Mouse (Mus musculus): ENCODE results near the gene Vmn1r86.
"Not testable (repeated sequence)": the region's sequence is repeated elsewhere in the genome, so short reads cannot be mapped to it uniquely, and the experiment has no call there.

The Vmn1r86 gene

DNA sequence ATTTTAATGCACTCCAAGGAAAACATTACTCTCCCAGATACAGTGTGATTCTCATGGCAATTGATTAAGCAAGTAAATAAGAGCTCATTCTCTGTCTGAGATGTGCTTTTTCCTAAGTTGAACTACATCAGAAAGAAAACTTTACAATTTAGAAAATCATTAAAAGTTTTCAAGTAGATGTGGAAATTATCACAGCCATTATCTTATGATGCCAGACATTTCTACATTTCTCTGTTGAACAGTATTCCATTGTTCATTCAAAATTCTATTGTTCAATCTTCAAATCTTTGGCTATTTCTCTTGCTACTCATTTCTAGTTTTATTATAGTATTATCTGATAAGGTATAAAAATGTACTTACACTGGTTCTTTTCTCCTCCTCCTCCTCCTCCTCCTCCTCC lies at the start of gene Vmn1r86:
Gene Vmn1r86 (minus strand): TSS at position 101 of the 400 bp plus-strand sequence.
- DNase-seq = no peak

DNA sequence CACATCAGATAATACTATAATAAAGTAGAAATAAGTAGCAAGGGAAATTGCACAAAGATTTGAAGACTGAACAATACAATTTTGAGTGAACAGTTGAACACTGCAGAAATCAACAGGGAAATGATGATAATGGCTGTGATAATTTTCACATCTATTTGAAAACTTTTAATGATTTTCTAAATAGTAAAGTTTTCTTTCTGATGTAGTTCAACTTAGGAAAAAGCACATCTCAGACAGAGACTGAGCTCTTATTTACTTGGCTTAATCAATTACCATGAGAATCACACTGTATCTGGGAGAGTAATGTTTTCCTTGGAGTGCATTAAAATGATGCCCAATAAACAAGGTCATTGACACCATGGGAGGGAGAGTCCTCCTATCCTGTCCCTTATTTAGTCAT lies 39.6 kb upstream of the Vmn1r86 start, which contains the start of gene Vmn1r88:
Gene Vmn1r88 (plus strand): TSS at position 301 of the 400 bp plus-strand sequence.
- DNase-seq = no peak

DNA sequence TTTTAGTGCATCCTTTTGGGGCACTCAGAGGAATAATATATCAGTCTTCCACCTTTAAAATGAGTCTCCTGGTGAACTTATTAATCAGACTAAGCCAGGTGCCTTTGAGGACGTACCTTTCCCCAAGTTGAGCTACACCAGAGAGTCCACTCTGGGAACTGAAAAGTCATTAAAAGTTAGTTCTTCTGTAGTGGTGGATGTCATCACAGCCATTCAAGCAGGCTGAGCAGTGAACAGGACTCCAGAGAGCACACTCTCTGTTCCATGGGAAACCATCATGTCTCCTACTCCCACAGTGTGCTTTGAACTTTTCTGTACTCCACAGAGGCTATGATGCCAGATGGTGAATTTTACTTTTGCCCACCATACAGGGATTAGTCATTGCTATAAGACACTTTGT lies 20.3 kb upstream of the Vmn1r86 start, which contains the start of gene Vmn1r87:
Gene Vmn1r87 (minus strand): TSS at position 101 of the 400 bp plus-strand sequence.
- no peak for DNase-seq

DNA sequence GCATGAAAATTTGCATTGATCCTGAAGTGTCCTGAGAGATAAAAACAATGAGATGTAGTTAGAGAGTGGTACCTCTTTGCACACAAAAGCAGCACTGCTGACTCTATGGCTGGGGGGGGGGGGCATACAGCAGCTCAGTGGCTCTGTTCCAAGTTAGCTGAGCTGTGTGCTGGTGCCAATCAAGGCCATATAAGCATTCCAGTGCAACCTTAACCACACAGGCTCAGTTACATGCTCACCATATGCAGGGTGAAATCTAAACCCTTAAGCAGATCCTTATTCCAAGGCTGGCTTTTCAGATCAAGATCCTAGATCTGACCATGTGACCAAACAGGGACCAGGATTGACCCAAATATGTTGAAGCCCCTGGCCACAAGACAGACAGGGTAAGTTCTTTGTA lies 17.6 kb upstream of the Vmn1r86 start:
- DNase-seq = no peak

DNA sequence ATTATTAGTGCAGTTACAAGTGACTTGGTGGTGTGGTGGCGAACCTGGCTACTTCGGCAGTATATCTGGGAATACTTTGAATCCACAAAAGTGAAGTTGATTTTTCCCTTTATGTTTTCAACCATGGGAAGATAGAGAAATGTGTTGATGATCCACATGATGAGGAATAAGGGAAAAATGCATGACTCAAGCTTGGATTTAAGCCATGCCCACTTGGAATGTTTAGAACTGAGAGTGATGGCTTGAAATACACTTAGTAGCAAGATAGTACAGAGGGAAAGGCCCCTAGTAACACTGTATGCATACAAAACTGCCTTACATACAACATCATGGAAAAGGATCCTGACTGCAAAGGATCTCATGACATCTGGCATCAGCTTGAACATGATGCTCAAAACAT lies 12.1 kb upstream of the Vmn1r86 start:
- no peak for DNase-seq

DNA sequence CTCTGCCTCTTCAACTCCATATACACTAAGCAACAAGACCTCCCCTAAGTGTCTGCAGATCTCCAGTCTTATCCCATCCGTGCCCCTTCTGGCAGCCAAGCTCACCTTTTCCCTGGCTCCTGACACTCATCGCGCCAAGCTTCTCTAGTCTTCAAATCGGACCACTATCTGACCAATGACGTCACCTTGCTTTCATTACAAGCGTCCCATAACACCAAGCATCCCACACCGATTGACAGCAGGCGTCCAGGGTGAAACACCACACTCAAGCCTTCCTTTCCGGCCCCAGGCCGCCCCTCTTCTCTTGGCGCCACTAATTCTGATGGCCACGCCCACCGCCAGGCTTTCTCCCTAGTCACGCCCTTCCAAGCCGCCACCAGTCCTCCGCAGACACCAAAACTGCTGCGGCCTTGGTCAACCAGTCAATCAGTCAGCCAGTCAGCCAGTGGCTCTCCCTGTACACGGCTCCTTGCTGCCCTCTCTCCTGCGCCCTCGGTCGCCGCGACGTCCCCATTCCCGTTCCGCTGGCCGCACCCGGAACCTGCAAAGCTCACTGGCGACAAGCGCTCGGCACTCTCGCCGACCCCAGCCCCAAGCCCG lies 3.9 kb upstream of the Vmn1r86 start:
- DNase-seq = peak; percentile 27 to 36

DNA sequence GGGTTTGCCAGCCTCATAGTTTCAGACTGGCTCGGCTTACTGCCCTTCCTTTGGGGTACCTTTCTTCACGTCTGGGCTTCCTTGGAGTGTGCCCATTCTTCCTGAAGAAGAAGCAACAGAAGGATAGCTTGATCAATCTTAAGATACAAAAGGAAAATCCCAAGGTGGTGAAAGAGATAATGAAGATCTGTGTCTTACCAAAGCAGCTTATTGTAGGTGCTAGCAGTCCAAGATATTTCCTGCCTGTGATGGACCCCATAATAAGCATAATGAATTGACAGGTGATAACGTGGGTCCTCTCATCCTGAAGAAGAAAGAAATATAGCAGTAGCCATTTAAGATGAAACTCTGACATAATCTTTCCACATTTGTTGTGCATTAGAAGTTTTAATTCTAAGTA lies 24.6 kb downstream of the Vmn1r86 start, which contains the start of gene Vmn1r85:
Gene Vmn1r85 (minus strand): TSS at position 101 of the 400 bp plus-strand sequence.
- no peak for DNase-seq

DNA sequence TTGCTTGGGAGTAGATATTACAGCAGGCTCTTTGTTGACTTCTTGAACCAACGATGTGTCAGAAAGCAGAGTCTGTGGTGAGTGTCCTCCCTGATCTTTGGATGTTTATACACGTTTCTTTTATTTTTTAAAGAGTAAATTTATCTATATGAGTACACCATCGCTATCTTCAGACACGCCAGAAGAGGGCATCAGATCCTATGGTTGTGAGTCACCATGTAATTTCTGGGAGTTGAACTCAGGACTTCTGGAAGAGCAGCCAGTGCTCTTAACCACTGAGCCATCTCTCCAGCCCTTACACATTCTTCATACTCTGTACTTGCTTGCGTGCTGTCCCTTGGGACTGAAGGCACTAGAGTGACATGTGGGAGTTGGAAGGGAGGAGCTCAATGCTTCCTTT lies 47.4 kb downstream of the Vmn1r86 start:
- DNase-seq = no peak

DNA sequence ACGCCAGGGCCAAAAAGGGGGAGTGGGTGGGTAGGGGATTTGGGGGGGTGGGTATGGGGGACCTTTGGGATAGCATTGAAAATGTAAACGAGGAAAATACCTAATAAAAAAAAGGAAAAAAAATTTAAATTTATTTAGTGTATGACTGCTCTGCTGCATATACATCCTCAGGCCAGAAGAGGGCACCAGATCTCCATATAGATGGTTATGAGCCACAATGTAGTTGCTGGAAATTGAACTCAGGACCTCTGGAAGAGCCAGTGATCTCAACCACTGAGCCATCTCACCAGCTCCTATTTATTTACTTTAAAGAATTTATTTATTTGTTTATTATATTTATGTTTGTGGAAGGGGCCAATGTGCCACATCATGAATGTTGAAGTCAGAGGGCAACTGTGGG lies 56.3 kb downstream of the Vmn1r86 start:
- not testable (repeated sequence) for DNase-seq

DNA sequence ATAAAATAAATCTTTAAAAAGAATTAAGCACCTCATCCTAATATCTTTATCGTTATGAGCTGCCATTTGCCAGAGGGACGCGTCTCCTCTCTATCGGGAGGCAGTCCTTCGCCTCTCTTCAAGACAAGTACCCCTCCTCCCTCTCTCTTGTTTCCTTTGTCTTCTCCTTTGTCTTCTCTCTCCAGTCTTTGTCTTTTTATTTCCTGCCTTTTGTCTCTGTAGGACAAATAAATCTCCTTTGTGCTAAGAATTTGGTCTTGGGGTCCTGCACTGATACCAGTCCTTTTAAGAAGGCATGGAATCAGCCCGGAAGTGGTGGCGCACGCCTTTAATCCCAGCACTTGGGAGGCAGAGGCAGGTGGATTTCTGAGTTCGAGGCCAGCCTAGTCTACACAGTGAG lies 60.2 kb downstream of the Vmn1r86 start:
- no peak for DNase-seq

DNA sequence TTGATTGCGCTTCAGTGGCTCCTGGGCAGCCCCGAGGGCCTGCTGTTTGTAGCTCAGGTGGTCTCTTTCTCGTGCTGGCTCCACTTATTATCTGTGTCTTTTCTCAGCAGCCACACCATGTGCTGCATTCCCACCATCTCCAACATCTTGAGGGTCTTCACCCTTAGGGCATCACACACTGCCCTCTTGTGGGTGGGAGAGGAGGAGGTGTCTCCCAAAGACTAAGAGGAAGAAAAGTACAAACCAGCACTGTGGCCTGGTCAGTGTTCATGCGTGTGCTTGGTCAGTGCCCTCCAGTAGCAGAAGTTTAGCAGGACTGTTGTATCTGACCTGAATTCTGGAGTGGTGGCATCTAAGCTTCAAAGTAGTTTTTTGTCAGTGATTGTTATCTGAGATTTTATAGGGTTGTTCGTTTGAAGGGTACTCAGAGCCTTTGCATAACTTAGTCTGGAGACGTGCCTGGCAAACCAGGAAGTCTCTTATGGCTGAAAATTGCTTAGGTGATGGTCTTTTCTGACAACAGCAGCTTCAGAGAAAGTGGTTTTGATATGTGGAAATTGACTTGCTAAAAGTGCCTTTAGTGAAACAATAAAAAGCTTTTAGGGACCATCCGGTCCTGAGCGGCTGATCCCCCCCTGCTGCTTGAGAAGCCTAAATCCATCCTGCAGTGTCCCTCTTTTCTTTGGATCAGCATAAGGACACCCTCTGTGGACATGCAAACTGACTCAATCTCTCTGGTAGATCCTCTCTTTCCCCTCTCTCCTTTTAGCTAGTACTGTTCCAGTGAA lies 62.6 kb downstream of the Vmn1r86 start:
- no peak for DNase-seq

DNA sequence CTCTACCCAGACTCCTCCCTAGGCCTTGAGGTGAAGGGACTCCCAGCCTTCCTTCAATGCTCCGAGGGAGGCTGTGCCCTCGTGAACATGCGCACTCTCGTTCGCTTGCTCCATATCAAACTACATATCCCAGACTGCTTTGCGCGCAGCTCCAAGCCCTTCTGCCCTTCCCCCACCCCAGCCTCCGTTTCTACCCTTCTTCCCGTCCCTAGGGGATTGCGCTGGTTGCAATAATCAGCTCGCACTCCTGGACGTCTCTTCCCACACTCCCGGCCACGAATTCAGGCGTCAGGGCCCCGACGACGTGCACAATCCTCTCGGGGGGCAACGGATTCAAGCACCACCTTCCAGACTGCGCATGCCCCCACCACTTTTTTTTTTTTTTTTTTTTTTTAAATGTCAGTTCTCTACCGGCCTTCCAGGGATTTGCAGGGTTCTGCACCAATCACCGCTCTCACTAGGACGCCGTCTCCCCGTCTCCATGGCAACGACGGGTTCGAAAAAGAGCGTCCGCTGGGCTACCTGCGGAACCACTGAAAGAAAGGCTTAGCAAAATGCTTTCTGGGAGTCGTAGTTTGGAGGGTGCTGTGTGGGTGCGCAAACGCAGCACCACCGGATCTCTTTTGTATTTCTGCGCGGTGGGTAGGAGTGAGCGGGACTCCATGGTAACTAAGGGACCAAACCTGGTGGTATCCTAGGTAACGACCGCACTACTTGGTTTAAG lies 65.3 kb downstream of the Vmn1r86 start, which contains the start of gene Mzf1:
Gene Mzf1 (minus strand): TSS at position 478 of the 724 bp plus-strand sequence.
- DNase-seq = peak; percentile 93 to 95

DNA sequence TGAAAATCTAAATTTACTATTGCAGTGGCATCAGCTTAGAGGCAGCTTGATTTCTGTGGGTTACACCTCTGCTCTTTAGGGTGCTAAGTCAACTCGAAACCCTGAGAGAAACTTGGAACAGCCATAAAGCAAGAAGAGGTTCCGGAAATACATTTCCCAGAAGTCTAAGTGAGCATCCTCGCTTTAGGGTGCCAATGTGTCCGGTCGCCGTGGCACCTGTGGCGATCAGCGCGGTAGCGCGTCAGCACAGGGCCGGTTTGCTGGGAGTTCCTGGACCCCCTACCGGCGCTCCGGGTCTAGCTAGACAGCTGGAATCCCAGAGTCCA lies 65.8 kb downstream of the Vmn1r86 start:
- no peak for DNase-seq

DNA sequence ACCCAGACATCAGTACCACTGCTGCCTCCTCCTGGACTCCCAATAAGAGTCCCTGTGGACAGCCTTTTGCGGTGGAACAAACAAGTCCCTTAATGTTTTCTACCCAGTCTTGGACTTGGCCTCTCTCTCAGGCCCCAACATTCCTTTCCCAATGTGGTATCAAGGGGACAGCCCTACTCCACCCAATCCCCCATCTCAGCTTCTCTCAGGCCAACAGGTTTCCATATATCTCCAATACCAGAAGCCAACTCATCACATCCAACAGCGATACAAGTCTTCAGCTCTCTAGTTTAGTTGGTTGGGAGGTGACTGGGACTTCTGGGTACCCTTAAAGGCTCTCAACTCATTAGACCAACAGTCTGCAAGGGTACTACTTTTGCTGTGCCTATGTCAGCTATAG lies 66.2 kb downstream of the Vmn1r86 start:
- no peak for DNase-seq

DNA sequence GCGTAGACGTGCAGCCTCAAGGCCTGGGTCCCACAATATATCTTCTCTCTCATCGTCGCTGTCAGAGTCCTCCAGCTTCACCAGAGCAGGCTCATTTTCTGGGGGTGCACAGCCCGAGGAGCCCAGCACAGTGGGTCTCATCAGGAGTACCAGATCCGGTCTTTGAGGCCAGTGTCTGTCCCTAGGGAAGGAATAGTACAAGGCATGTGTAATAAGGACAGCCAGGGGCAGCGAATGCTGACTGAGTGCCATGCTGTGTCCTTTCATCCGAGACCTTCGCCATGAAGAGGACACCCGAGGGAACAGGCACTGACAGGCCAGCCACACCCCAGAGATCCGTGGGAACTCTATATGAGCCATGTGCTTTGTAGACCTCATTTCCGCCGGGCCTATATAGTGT lies 66.7 kb downstream of the Vmn1r86 start:
- DNase-seq = no peak

Measured in kidney, postnatal 4 days (tissue).